Mouse (Mus musculus): ENCODE data around the gene Szrd1. TPM values are rescaled to one million over a fixed set of nuclear protein-coding genes. Genes with fewer than 3 reads are reported as not detected.

The Szrd1 gene
- polyA plus RNA-seq, 1 experiment, result 8.2 TPM

DNA sequence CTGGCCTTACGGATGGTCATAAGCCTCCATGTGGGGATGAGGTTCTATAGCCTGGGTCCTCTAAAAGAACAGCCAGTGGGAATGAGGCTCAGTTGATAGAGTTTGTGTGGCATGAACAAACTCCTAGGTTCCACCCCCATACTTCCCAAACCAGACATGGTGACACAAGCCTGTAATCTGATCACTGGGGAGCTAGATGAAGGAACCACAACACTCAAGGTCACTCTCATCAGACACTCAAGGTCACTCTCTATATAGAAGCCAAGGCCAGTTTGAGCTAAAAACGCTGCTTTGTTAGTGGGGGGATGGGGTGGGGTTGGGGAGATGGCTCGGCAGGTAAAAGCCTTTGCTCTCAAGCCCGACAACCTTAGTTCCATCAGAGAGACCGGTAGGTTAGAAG is 39.6 kb downstream of the Szrd1 start:
- peaks cover 2% of the 10 kb centered on the region; the same call in 1 of the 2 replicates for H3K4me1 ChIP-seq (ENCODE audit: control insufficient read depth, insufficient read depth, low read length)
- H3K27me3 ChIP-seq (ENCODE audit: control insufficient read depth, insufficient read depth, low read length), result no peaks in the 10 kb centered on the region
- H3K36me3 ChIP-seq (ENCODE audit: control insufficient read depth, insufficient read depth, low read length), result no peaks in the 10 kb centered on the region
- H3K27ac ChIP-seq (ENCODE audit: control insufficient read depth, insufficient read depth, low read depth, low read length), result no peak overlapping the region
- TF ChIP-seq POLR2A (IDR thresholded peaks at IDR 0.05; ENCODE audit: control insufficient read depth, low read depth, low read length) (no peak), CTCF (IDR thresholded peaks at IDR 0.05; ENCODE audit: control insufficient read depth, insufficient read depth, insufficient replicate concordance, low read depth, low read length) (no peak)
- H3K4me3 ChIP-seq (ENCODE audit: control insufficient read depth, low read depth, low read length), result no peak overlapping the region

- Histone ChIP-seq H3K27me3 (ENCODE audit: control insufficient read depth, insufficient read depth, low read length) (no peaks in the 10 kb centered on the region), H3K27ac (ENCODE audit: control insufficient read depth, insufficient read depth, low read depth, low read length) (no peak overlapping the region), H3K4me1 (ENCODE audit: control insufficient read depth, insufficient read depth, low read length) (peaks cover 2% of the 10 kb centered on the region; the same call in 1 of the 2 replicates), H3K36me3 (ENCODE audit: control insufficient read depth, insufficient read depth, low read length) (no peaks in the 10 kb centered on the region), H3K4me3 (ENCODE audit: control insufficient read depth, low read depth, low read length) (no peak overlapping the region)
- no peak for TF ChIP-seq CTCF (IDR thresholded peaks at IDR 0.05; ENCODE audit: control insufficient read depth, insufficient read depth, insufficient replicate concordance, low read depth, low read length)
- no peak for TF ChIP-seq POLR2A (IDR thresholded peaks at IDR 0.05; ENCODE audit: control insufficient read depth, low read depth, low read length)
Observed at GRCm38 (mm10) chr4:141098935-141099334, 40.6 kb downstream of the Szrd1 start.

DNA sequence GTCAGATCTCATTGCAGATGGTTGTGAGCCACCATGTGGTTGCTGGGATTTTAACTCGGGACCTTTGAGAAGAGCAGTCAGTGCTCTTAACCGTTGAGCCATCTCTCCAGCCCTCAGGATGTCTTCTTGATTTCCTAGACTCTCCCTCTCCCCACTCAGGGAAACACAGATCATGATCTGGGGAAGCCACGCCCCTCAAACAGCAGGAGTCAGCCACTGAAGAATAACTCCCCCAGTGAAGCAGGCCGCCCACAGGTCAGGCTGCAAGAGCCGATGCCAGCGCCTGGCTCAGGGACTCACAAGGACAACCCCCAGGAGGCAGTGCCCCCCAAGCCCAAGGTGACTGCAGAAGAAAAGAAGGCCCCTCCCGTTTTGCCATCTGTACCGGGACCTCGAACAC is 42.9 kb downstream of the Szrd1 start:
- TF ChIP-seq POLR2A (IDR thresholded peaks at IDR 0.05; ENCODE audit: control insufficient read depth, low read depth, low read length) (no peak), CTCF (IDR thresholded peaks at IDR 0.05; ENCODE audit: control insufficient read depth, insufficient read depth, insufficient replicate concordance, low read depth, low read length) (no peak)
- Histone ChIP-seq H3K27ac (ENCODE audit: control insufficient read depth, insufficient read depth, low read depth, low read length) (no peak overlapping the region), H3K4me3 (ENCODE audit: control insufficient read depth, low read depth, low read length) (no peak overlapping the region), H3K4me1 (ENCODE audit: control insufficient read depth, insufficient read depth, low read length) (peaks cover 2% of the 10 kb centered on the region; the same call in 1 of the 2 replicates), H3K36me3 (ENCODE audit: control insufficient read depth, insufficient read depth, low read length) (no peaks in the 10 kb centered on the region), H3K27me3 (ENCODE audit: control insufficient read depth, insufficient read depth, low read length) (no peaks in the 10 kb centered on the region)

DNA sequence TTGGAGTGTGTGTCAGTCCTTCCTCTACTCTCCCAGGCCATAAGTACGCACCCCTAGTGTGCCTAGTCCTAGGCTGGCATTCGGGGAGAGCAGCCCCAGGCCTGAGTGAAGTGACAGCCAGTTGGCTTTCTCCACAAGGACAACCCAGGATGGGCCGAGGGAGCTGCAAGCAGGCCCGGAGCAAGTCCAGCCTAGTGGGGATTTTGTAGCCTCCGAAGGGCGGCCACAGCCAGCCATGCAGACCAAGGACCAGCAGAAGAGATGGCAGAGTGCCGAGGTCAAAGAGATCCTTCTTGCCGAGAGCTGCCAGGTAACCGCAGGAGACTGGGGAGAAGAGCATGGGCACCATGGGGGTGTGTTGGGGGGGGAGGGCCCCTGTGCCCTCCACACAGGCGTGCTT is 44.6 kb downstream of the Szrd1 start:
- no peak overlapping the region for H3K4me3 ChIP-seq (ENCODE audit: control insufficient read depth, low read depth, low read length)
- H3K4me1 ChIP-seq (ENCODE audit: control insufficient read depth, insufficient read depth, low read length), result peaks cover 2% of the 10 kb centered on the region; the same call in 1 of the 2 replicates
- H3K36me3 ChIP-seq (ENCODE audit: control insufficient read depth, insufficient read depth, low read length), result no peaks in the 10 kb centered on the region
- TF ChIP-seq CTCF (IDR thresholded peaks at IDR 0.05; ENCODE audit: control insufficient read depth, insufficient read depth, insufficient replicate concordance, low read depth, low read length) (no peak), POLR2A (IDR thresholded peaks at IDR 0.05; ENCODE audit: control insufficient read depth, low read depth, low read length) (no peak)
- no peaks in the 10 kb centered on the region for H3K27me3 ChIP-seq (ENCODE audit: control insufficient read depth, insufficient read depth, low read length)
- H3K27ac ChIP-seq (ENCODE audit: control insufficient read depth, insufficient read depth, low read depth, low read length), result no peak overlapping the region

- TF ChIP-seq POLR2A (IDR thresholded peaks at IDR 0.05; ENCODE audit: control insufficient read depth, low read depth, low read length), result no peak
- TF ChIP-seq CTCF (IDR thresholded peaks at IDR 0.05; ENCODE audit: control insufficient read depth, insufficient read depth, insufficient replicate concordance, low read depth, low read length), result no peak
- Histone ChIP-seq H3K27me3 (ENCODE audit: control insufficient read depth, insufficient read depth, low read length) (no peaks in the 10 kb centered on the region), H3K36me3 (ENCODE audit: control insufficient read depth, insufficient read depth, low read length) (no peaks in the 10 kb centered on the region), H3K27ac (ENCODE audit: control insufficient read depth, insufficient read depth, low read depth, low read length) (no peak overlapping the region), H3K4me3 (ENCODE audit: control insufficient read depth, low read depth, low read length) (peak overlapping the region; percentile 85), H3K4me1 (ENCODE audit: control insufficient read depth, insufficient read depth, low read length) (peaks cover 3% of the 10 kb centered on the region; the same call in 1 of the 2 replicates)
Observed at GRCm38 (mm10) chr4:141088714-141089113, 50.9 kb downstream of the Szrd1 start.

- Histone ChIP-seq H3K27ac (ENCODE audit: control insufficient read depth, insufficient read depth, low read depth, low read length) (peak within 1 kb of the TSS; percentile 38; the same call in 1 of the 2 replicates), H3K4me3 (ENCODE audit: control insufficient read depth, low read depth, low read length) (peak within 1 kb of the TSS; percentile 85), H3K36me3 (ENCODE audit: control insufficient read depth, insufficient read depth, low read length) (no peaks in the 10 kb centered on the region), H3K27me3 (ENCODE audit: control insufficient read depth, insufficient read depth, low read length) (no peaks in the 10 kb centered on the region), H3K4me1 (ENCODE audit: control insufficient read depth, insufficient read depth, low read length) (peaks cover 3% of the 10 kb centered on the region; the same call in 1 of the 2 replicates)
- peak; percentile 32; the same call in 1 of the 2 replicates for TF ChIP-seq POLR2A (IDR thresholded peaks at IDR 0.05; ENCODE audit: control insufficient read depth, low read depth, low read length)
- no peak for TF ChIP-seq CTCF (IDR thresholded peaks at IDR 0.05; ENCODE audit: control insufficient read depth, insufficient read depth, insufficient replicate concordance, low read depth, low read length)
Observed at GRCm38 (mm10) chr4:141088033-141088432, 51.5 kb downstream of the Szrd1 start, which contains the start of gene Spata21. Spata21 (plus strand) TSS chr4:141088333.

- H3K36me3 ChIP-seq (ENCODE audit: control insufficient read depth, insufficient read depth, low read length), result no peaks in the 10 kb centered on the region
- no peak overlapping the region for H3K27ac ChIP-seq (ENCODE audit: control insufficient read depth, insufficient read depth, low read depth, low read length)
- H3K27me3 ChIP-seq (ENCODE audit: control insufficient read depth, insufficient read depth, low read length), result no peaks in the 10 kb centered on the region
- TF ChIP-seq POLR2A (IDR thresholded peaks at IDR 0.05; ENCODE audit: control insufficient read depth, low read depth, low read length), result no peak
- TF ChIP-seq CTCF (IDR thresholded peaks at IDR 0.05; ENCODE audit: control insufficient read depth, insufficient read depth, insufficient replicate concordance, low read depth, low read length), result no peak
- H3K4me1 ChIP-seq (ENCODE audit: control insufficient read depth, insufficient read depth, low read length), result peaks cover 3% of the 10 kb centered on the region; the same call in 1 of the 2 replicates
- H3K4me3 ChIP-seq (ENCODE audit: control insufficient read depth, low read depth, low read length), result peak overlapping the region; percentile 83
Observed at GRCm38 (mm10) chr4:141086862-141087261, 52.7 kb downstream of the Szrd1 start.
